Mouse (Mus musculus): Measurements from ENCODE around the gene Krt80. TPM values are rescaled to one million over a fixed set of nuclear protein-coding genes. Genes with fewer than 3 reads are reported as not detected.
A peak's percentile ranks its signal among the peaks of the same experiment; 100 is the strongest.
"Not testable (repeated sequence)": the region's sequence is repeated elsewhere in the genome, so short reads cannot be mapped to it uniquely, and the experiment has no call there.

Gene Krt80
- total RNA-seq, 2 experiments from 2014 or later, result 0.23 TPM; not detected in 1

GRCm38 (mm10) chr15:101352706-101353465 lies 17.1 kb downstream of the Krt80 start:
- DNase-seq (ENCODE audit: low spot score in 2 of 2), result no peak

- no peak for DNase-seq (ENCODE audit: low spot score in 2 of 2)
These were observed 17.9 kb downstream of the Krt80 start for GRCm38 (mm10) chr15:101352047-101352446.

- peak; percentile 58 to 64 for DNase-seq (ENCODE audit: low spot score in 2 of 2)
These were observed 28.0 kb downstream of the Krt80 start for GRCm38 (mm10) chr15:101341797-101342515.

GRCm38 (mm10) chr15:101339537-101339936 lies 30.4 kb downstream of the Krt80 start:
- peak; percentile 93 to 94 for DNase-seq (ENCODE audit: low spot score in 2 of 2)

GRCm38 (mm10) chr15:101338359-101338758 lies 31.6 kb downstream of the Krt80 start:
- DNase-seq (ENCODE audit: low spot score in 2 of 2), result no peak

GRCm38 (mm10) chr15:101336474-101337174 lies 33.3 kb downstream of the Krt80 start:
- no peak for DNase-seq (ENCODE audit: low spot score in 2 of 2)

GRCm38 (mm10) chr15:101333648-101334047 lies 36.3 kb downstream of the Krt80 start:
- DNase-seq (ENCODE audit: low spot score in 2 of 2), result no peak

- DNase-seq (ENCODE audit: low spot score in 2 of 2), result no peak
These were observed 36.8 kb downstream of the Krt80 start for GRCm38 (mm10) chr15:101333165-101333564.

GRCm38 (mm10) chr15:101332370-101332769 lies 37.6 kb downstream of the Krt80 start:
- no peak for DNase-seq (ENCODE audit: low spot score in 2 of 2)

GRCm38 (mm10) chr15:101331090-101331489 lies 38.9 kb downstream of the Krt80 start:
- no peak for DNase-seq (ENCODE audit: low spot score in 2 of 2)

GRCm38 (mm10) chr15:101329564-101329892 lies 40.4 kb downstream of the Krt80 start:
- DNase-seq (ENCODE audit: low spot score in 2 of 2), result no peak

- DNase-seq (ENCODE audit: low spot score in 2 of 2), result no peak
These were observed 40.9 kb downstream of the Krt80 start for GRCm38 (mm10) chr15:101328876-101329563.

GRCm38 (mm10) chr15:101327282-101327681 lies 42.7 kb downstream of the Krt80 start:
- DNase-seq (ENCODE audit: low spot score in 2 of 2), result peak; percentile 93 to 94

- no peak for DNase-seq (ENCODE audit: low spot score in 2 of 2)
These were observed 43.9 kb downstream of the Krt80 start for GRCm38 (mm10) chr15:101325991-101326534.

- DNase-seq (ENCODE audit: low spot score in 2 of 2), result not testable (repeated sequence)
These were observed 45.6 kb downstream of the Krt80 start for GRCm38 (mm10) chr15:101324409-101324808.

- no peak for DNase-seq (ENCODE audit: low spot score in 2 of 2)
These were observed 46.5 kb downstream of the Krt80 start for GRCm38 (mm10) chr15:101323511-101323910.

GRCm38 (mm10) chr15:101322640-101323039 lies 47.3 kb downstream of the Krt80 start:
- DNase-seq (ENCODE audit: low spot score in 2 of 2), result no peak

GRCm38 (mm10) chr15:101322106-101322505 lies 47.9 kb downstream of the Krt80 start:
- DNase-seq (ENCODE audit: low spot score in 2 of 2), result no peak

- no peak for DNase-seq (ENCODE audit: low spot score in 2 of 2)
These were observed 48.8 kb downstream of the Krt80 start for GRCm38 (mm10) chr15:101321126-101321525.

GRCm38 (mm10) chr15:101320618-101321041 lies 49.3 kb downstream of the Krt80 start:
- no peak for DNase-seq (ENCODE audit: low spot score in 2 of 2)

- DNase-seq (ENCODE audit: low spot score in 2 of 2), result no peak
These were observed 49.8 kb downstream of the Krt80 start for GRCm38 (mm10) chr15:101320010-101320617.

Data from layer of hippocampus, postnatal 10 days (tissue).